Mouse (Mus musculus) CH12.LX (cell line): ENCODE measurements around the gene Pdap1. TPM values are rescaled to one million over a fixed set of nuclear protein-coding genes. Genes with fewer than 3 reads are reported as not detected.

Experiments
- DNase-seq: peaks from one replicate; pipeline ENCODE4 v3.0.0-alpha.2; 2013; ENCODE audit errors: extremely low read depth
- H3K27ac ChIP-seq: 2 replicates; pipeline ENCODE4 v1.5.1; 2012; ENCODE audit warnings: low read depth, mild to moderate bottlenecking, control low read depth, moderate library complexity; ENCODE audit not compliant: insufficient read depth
- H3K27me3 ChIP-seq: replicated peaks from 2 replicates; pipeline ENCODE3; 2012; ENCODE audit warnings: inconsistent platforms
- H3K36me3 ChIP-seq, 2 experiments: replicated peaks in 1 of 2; 2 replicates each; pipeline versions ENCODE3 to v1.6.1; 2012; ENCODE audit warnings: inconsistent platforms in 1 of 2, low read length in 1 of 2, mild to moderate bottlenecking in 1 of 2, mixed read lengths in 1 of 2, moderate library complexity in 1 of 2; ENCODE audit not compliant: control insufficient read depth in 1 of 2, insufficient read depth in 1 of 2
- H3K4me1 ChIP-seq, 2 experiments: 2 replicates each; pipeline ENCODE4 v1.6.1; 2012; ENCODE audit warnings: inconsistent platforms in 1 of 2, moderate library complexity in 1 of 2; ENCODE audit not compliant: insufficient read depth in 2 of 2, control insufficient read depth in 1 of 2
- H3K4me2 ChIP-seq: 2 replicates; pipeline ENCODE4 v1.6.1; 2012; ENCODE audit warnings: low read depth, mild to moderate bottlenecking, control low read depth; ENCODE audit not compliant: poor library complexity, insufficient read depth, severe bottlenecking
- H3K4me3 ChIP-seq, 3 experiments: fragments of 150-350 bp in 1 of 3; sonication (generic) in 1 of 3; replicated peaks in 1 of 3; 2 replicates each; pipeline versions ENCODE3 to v1.5.1; 2011 to 2012; ENCODE audit warnings: low read depth in 2 of 3, low read length in 2 of 3, mild to moderate bottlenecking in 2 of 3, moderate library complexity in 2 of 3, control low read depth in 1 of 3, improper control_type of control experiment in 1 of 3, inconsistent platforms in 1 of 3, mixed read lengths in 1 of 3; ENCODE audit not compliant: poor library complexity in 1 of 3
- H3K79me2 ChIP-seq: replicated peaks from 2 replicates; pipeline ENCODE4 v1.6.1; 2012; ENCODE audit warnings: mild to moderate bottlenecking, moderate library complexity; ENCODE audit not compliant: control insufficient read depth, poor library complexity, insufficient read depth, severe bottlenecking; ENCODE audit errors: extremely low read depth
- H3K9ac ChIP-seq: 2 replicates; pipeline ENCODE4 v1.6.1; 2012; ENCODE audit warnings: low read depth, mild to moderate bottlenecking, control low read depth, moderate library complexity; ENCODE audit not compliant: insufficient read depth
- H3K9me3 ChIP-seq: replicated peaks from 2 replicates; pipeline ENCODE3; 2012; ENCODE audit warnings: low read length, inconsistent platforms, mixed read lengths
- CHD1 ChIP-seq: IDR thresholded peaks from 2 replicates; pipeline ENCODE4 v1.6.1; 2012; ENCODE audit warnings: low read depth, low read length, improper control_type of control experiment, inconsistent platforms
- HCFC1 ChIP-seq: IDR thresholded peaks from 2 replicates; pipeline ENCODE4 v1.6.1; 2012; ENCODE audit warnings: low read depth, mild to moderate bottlenecking, inconsistent platforms, low read length, improper control_type of control experiment
- JUND ChIP-seq: conservative IDR thresholded peaks from 2 replicates; pipeline ENCODE4 v1.6.1; 2011; ENCODE audit warnings: low read depth, low read length, improper control_type of control experiment
- KAT2A ChIP-seq: IDR thresholded peaks from 2 replicates; pipeline ENCODE4 v1.6.1; 2012; ENCODE audit warnings: low read length, improper control_type of control experiment, inconsistent platforms; ENCODE audit not compliant: insufficient replicate concordance
- MAX ChIP-seq: IDR thresholded peaks from 2 replicates; pipeline ENCODE4 v1.6.1; 2011; ENCODE audit warnings: low read length, improper control_type of control experiment
- NELFE ChIP-seq: IDR thresholded peaks from 2 replicates; pipeline ENCODE4 v1.6.1; 2011; ENCODE audit warnings: low read depth, low read length, improper control_type of control experiment
- POLR2AphosphoS2 ChIP-seq: IDR thresholded peaks from 2 replicates; pipeline ENCODE4 v1.6.1; 2011; ENCODE audit warnings: low read depth, low read length, improper control_type of control experiment
- RAD21 ChIP-seq: IDR thresholded peaks from 2 replicates; pipeline ENCODE4 v1.6.1; 2011; ENCODE audit warnings: low read depth, mild to moderate bottlenecking, low read length, improper control_type of control experiment, moderate library complexity
- USF1 ChIP-seq: IDR thresholded peaks from 2 replicates; pipeline ENCODE4 v1.6.1; 2014; ENCODE audit warnings: low read depth, mild to moderate bottlenecking, inconsistent platforms, low read length, improper control_type of control experiment
- ZC3H11A ChIP-seq: IDR thresholded peaks from 2 replicates; pipeline ENCODE4 v1.6.1; 2012; ENCODE audit warnings: low read depth, mild to moderate bottlenecking, inconsistent platforms, low read length, improper control_type of control experiment
- dilution Hi-C: fragments of 300-500 bp; cut with MboI; formaldehyde crosslinking; loops from 2 replicates; pipeline ENCODE4 v1.14.3; 2020; ENCODE audit warnings: low sequenced_read_pairs; ENCODE audit not compliant: extremely low pct_unique_long_range_greater_than_20kb, extremely low pct_ligation_motif_present
- in situ Hi-C: fragments of 300-500 bp; cut with MboI; formaldehyde crosslinking; loops from 3 replicates; pipeline ENCODE4 v1.14.3; 2019; ENCODE audit warnings: low sequenced_read_pairs, low pct_ligation_motif_present, low pct_unique_long_range_greater_than_20kb, mixed read lengths
- polyA plus RNA-seq: library from polyadenylated mRNA; unstranded; fragments of >175 nt; gene quantifications from 2 replicates; pipeline ENCODE4 v1.2.1, GENCODE M21; 2012; ENCODE audit warnings: low read depth; ENCODE audit not compliant: insufficient read length
- total RNA-seq, 2 experiments: library from RNA; depleted of rRNA; stranded (reverse); fragments of 300-350 nt in 1 of 2; fragments of >200 nt in 1 of 2; gene quantifications; 2 replicates each; pipeline ENCODE4 v1.2.3; 2012 to 2014

The Pdap1 gene
- total and polyA plus RNA-seq, 3 experiments: 58.9 to 267 (median 86.7) TPM

DNA sequence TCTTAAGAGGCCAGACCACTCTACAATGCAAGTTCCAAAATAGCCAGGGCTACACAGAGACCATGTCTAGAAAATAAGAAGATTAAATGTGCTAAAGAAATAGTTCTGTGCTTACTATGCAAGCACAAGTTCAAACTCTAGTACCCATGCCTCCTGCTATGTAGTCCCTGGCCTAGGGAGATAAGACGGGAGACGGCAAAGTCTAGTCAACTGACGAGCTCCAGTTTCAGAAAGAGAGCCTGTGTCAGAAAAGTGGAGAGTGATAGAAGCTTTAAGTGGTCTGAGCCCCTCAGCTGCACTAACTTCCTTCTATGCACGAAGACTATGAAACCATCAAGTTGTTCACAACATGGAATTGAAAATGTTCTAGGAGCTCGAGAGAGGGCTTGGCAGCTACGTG lies 9.3 kb upstream of the Pdap1 start:
- Histone ChIP-seq H3K4me3 (no peak overlapping the region), H3K4me2 (no peak overlapping the region), H3K27ac (no peak overlapping the region), H3K36me3 (peaks cover 85 to 97% of the 10 kb centered on the region in 2 experiments), H3K9me3 (no peaks in the 10 kb centered on the region), H3K27me3 (no peaks in the 10 kb centered on the region), H3K4me1 (peaks cover 0 to 8% of the 10 kb centered on the region in 2 experiments; a peak in 1 of 4 replicates), H3K9ac (no peak overlapping the region), H3K79me2 (no peaks in the 10 kb centered on the region)
- DNase-seq: no peak
- TF ChIP-seq CHD1 (no peak), HCFC1 (no peak), POLR2AphosphoS2 (0 out of 2 replicates have a peak, but pooled peaks have one; percentile 60), MAX (no peak), KAT2A (no peak), ZC3H11A (no peak)
- in situ Hi-C loops (no loop called here), dilution Hi-C loops (no loop called here)

DNA sequence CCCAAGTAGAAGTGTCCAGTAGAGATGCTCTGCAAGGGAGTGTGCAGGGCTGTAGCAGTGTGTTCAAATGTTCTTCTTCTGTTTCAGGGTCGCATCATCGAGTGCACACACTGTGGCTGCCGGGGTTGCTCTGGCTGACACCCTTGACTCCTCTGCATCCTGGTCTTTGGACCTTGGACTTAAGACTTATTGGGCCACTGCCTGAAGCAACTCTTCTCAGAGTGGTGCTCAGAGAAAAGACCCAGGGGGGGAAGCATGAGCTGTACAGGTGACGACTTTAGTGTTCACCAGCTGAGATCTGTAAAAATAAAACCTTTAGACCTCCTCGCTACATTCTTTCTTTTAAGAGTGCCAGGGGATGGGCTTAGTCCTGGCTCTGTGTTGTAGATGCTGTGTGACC lies 7.7 kb upstream of the Pdap1 start:
- Histone ChIP-seq H3K27ac (no peak overlapping the region), H3K36me3 (peaks cover 86 to 97% of the 10 kb centered on the region in 2 experiments), H3K4me3 (no peak overlapping the region), H3K9ac (no peak overlapping the region), H3K79me2 (peaks cover 6% of the 10 kb centered on the region), H3K27me3 (no peaks in the 10 kb centered on the region), H3K4me2 (no peak overlapping the region), H3K4me1 (peaks cover 0 to 16% of the 10 kb centered on the region in 2 experiments; a peak in 1 of 4 replicates), H3K9me3 (no peaks in the 10 kb centered on the region)
- TF ChIP-seq JUND (no peak), RAD21 (no peak), USF1 (no peak)
- in situ Hi-C loops: no loop called here
- no peak for DNase-seq
- dilution Hi-C loops: no loop called here

DNA sequence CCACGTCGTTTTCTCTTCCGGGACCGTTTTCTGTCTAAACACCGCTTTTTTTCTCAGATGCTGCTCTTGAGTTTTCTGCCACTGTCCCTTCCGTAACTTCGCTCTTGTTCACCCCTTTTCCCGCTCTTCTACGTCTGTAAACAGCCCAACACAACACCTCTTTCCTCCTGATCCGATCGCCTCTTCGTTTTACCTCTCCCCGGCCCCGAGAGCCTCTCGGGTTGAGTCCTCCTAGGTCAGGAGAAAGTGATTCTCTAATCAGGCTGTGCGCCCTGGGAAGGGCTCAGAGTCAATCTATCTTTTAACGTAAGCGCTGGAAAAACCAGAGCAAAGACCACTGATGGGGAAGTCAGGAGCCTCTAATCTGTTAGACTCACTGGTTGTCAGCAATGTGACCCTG lies 573 bp upstream of the Pdap1 start:
- Histone ChIP-seq H3K9me3 (no peaks in the 10 kb centered on the region), H3K27me3 (no peaks in the 10 kb centered on the region), H3K79me2 (peaks cover 73% of the 10 kb centered on the region), H3K4me3 (peak overlapping the region; percentile 71 to 98 (median 86)), H3K4me1 (peaks cover 10 to 50% of the 10 kb centered on the region in 2 experiments; a peak in 2 of 4 replicates), H3K4me2 (peak overlapping the region; percentile 49; the same call in 1 of the 2 replicates)
- no peak for DNase-seq
- dilution Hi-C loops (no loop called here), in situ Hi-C loops (no loop called here)
- TF ChIP-seq NELFE: no peak
- TF ChIP-seq, all 38 proteins: peak for 0
- Histone ChIP-seq H3K9ac (peak overlapping the region; percentile 99), H3K27ac (no peak overlapping the region; the same call in 1 of the 2 replicates), H3K36me3 (peaks cover 45 to 67% of the 10 kb centered on the region in 2 experiments)
